Mouse (Mus musculus) heart, embryonic 15.5 days (tissue): ENCODE data around the gene Chpf. TPM values are rescaled to one million over a fixed set of nuclear protein-coding genes. Genes with fewer than 3 reads are reported as not detected.
A peak's percentile ranks its signal among the peaks of the same experiment; 100 is the strongest.

ENCODE experiments used
- ATAC-seq: fragments of 200-750 bp; cut with Nextera tagmentation; replicated peaks from 2 replicates; pipeline ENCODE4 v1.8.0; 2017; ENCODE audit warnings: low read depth, moderate TSS enrichment; ENCODE audit not compliant: insufficient number of reproducible peaks, insufficient read depth, low FRiP score
- H3K27ac ChIP-seq: fragments of 300-500 bp; sonication (generic); 2 replicates; pipeline ENCODE4 v1.5.1; 2015; ENCODE audit warnings: mild to moderate bottlenecking, inconsistent platforms
- H3K27me3 ChIP-seq: fragments of 300-500 bp; sonication (generic); 2 replicates; pipeline ENCODE4 v1.6.1; 2015; ENCODE audit warnings: inconsistent platforms
- H3K36me3 ChIP-seq: fragments of 300-500 bp; sonication (generic); 2 replicates; pipeline ENCODE4 v1.6.1; 2015; ENCODE audit warnings: mild to moderate bottlenecking, inconsistent platforms
- H3K4me1 ChIP-seq: fragments of 300-500 bp; sonication (generic); replicated peaks from 2 replicates; pipeline ENCODE4 v1.6.1; 2015; ENCODE audit warnings: inconsistent platforms
- H3K4me2 ChIP-seq: fragments of 300-500 bp; sonication (generic); 2 replicates; pipeline ENCODE4 v1.6.1; 2015; ENCODE audit warnings: inconsistent platforms, mild to moderate bottlenecking, moderate library complexity
- H3K4me3 ChIP-seq: fragments of 300-500 bp; sonication (generic); 2 replicates; pipeline ENCODE4 v1.5.1; 2015; ENCODE audit warnings: mild to moderate bottlenecking, inconsistent platforms
- H3K9ac ChIP-seq: fragments of 300-500 bp; sonication (generic); 2 replicates; pipeline ENCODE4 v1.6.1; 2015; ENCODE audit warnings: mild to moderate bottlenecking, inconsistent platforms
- H3K9me3 ChIP-seq: fragments of 300-500 bp; sonication (generic); replicated peaks from 2 replicates; pipeline ENCODE4 v1.6.1; 2016; ENCODE audit warnings: inconsistent platforms
- WGBS: fragments of 180-500 bp; shearing (Covaris S2); methylation state at CpG from one replicate; pipeline ENCODE4 v1.1.7; 2015; ENCODE audit warnings: mixed read lengths; 5-methylcytosine and 5-hydroxymethylcytosine counted together
- polyA plus RNA-seq: library from polyadenylated mRNA; unstranded; fragments of >200 nt; fragmentation: Nextera tagmentation; extraction: Ambion mirVana; gene quantifications from 2 replicates; pipeline ENCODE4 v1.2.1, GENCODE M21; 2015

Gene Chpf
- polyA plus RNA-seq: 23.9 and 36.6 TPM in 2 replicates

DNA sequence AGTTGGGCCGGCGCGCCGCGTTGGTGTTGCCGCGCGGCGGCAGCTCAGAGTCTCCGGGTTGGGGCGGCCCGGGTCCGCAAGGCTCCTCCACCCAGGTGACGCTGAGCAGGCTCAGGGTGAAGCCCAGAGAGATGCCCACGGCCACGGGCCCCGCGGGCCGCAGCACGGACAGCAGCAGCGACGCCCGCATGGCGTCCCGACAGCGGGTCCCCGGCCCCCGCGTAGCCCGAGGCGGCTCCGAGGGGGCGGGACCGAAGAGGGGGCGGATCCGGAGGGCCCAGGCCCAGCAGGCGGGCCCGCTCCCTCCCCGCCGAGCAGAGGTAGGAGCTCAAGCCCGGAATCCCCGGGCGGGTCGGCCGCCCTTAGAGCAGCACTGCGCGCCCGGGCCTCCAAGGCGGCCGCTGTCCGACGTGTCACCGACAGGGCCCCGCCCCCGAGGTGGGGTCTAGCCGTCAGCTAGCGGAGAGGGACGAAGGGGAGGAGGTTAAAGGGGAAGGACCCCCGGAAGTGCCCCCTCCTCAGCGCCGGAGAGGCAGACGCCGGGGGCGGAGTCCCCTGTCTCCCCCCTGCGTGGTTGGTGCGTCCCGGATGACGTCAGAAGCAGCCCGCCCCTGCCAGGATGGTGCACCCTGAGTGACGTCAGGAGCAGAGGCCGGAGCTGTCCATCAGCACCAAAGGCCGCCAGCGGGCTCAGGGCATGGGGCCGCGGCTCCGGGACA is at the start of gene Chpf, which contains the start of gene Tmem198:
Gene Chpf, minus strand, starts transcription at position 392 of the 719 bp plus-strand sequence.
Gene Tmem198, plus strand, starts transcription at position 617 of the 719 bp plus-strand sequence.
- H3K27ac ChIP-seq: peak within 1 kb of the TSS; percentile 92
- H3K4me2 ChIP-seq: peak within 1 kb of the TSS; percentile 91
- peak within 1 kb of the TSS; percentile 74 for H3K9ac ChIP-seq
- under 1% methylated on average over 53 of the region's 76 CpGs for WGBS
- peaks cover 20% of the 10 kb centered on the region for H3K36me3 ChIP-seq
- peaks cover 30% of the 10 kb centered on the region for H3K4me1 ChIP-seq
- peak within 1 kb of the TSS; percentile 85 for H3K4me3 ChIP-seq
- peaks cover 74% of the 10 kb centered on the region for H3K27me3 ChIP-seq
- no peaks in the 10 kb centered on the region for H3K9me3 ChIP-seq
- peak; percentile 90 for ATAC-seq

DNA sequence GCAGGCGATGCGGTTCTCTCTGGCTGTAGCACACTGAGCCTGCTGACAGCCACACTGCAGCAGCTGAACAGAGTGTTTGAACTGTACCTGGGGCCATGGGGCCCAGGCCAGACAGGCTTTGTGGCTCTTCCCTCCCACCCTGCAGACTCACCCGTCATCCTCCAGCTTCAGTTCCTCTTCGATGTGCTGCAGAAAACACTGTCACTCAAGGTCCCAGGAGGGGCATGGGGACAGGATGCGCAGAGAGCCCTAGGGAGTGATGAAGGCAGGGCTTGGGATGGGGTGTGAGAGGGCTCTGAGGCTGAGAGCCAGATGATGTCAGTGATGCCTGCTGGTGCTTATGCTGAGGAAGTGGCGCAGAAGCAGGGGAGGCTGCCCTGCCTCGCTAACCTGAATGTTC is 45.6 kb upstream of the Chpf start:
- 83% methylated on average over 7 of the region's 7 CpGs for WGBS
- H3K4me3 ChIP-seq: no peak overlapping the region
- no peak overlapping the region for H3K27ac ChIP-seq
- H3K4me2 ChIP-seq: no peak overlapping the region
- peaks cover 38% of the 10 kb centered on the region for H3K36me3 ChIP-seq
- H3K9ac ChIP-seq: no peak overlapping the region
- no peaks in the 10 kb centered on the region for H3K27me3 ChIP-seq
- no peaks in the 10 kb centered on the region for H3K9me3 ChIP-seq
- peaks cover 21% of the 10 kb centered on the region for H3K4me1 ChIP-seq
- no peak for ATAC-seq

DNA sequence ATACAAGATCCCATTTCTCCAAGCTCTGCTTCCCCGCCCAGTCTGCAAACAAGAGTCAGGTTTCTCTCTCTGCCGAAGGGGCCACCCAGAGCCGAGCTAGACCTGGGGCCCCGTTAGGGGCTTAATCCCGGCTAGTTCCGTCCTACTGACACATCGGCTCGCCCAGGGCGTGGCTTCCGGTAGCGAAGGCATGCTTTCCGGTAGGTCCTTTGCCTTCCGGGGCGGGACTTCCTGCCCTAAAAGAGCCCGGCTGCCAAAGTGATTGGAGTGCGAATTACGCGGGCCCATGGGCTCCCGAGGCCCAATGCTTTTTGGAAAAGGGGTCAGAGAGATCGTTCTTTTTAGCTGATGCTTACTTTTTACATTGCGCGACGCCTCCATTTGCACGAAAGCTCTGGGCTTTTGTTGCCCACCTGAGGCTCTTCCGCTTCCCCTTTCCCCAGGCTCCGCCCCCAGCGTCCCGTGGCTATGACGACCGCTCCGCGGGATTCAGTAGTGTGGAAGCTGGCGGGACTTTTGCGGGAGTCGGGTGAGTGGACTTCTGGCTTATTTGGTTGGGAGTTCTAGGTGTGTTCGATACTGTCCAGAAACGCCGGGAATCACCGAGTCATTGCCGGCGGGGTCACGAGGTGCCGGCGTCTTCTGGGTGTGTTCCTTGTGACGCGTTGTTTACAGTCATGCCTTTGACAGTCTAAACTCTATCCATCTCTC is 42.4 kb upstream of the Chpf start, which contains the start of gene Stk11ip:
Gene Stk11ip, plus strand, starts transcription at position 209 of the 711 bp plus-strand sequence.
- Histone ChIP-seq H3K4me2 (peak within 1 kb of the TSS; percentile 68), H3K9ac (peak within 1 kb of the TSS; percentile 42), H3K4me3 (peak within 1 kb of the TSS; percentile 62), H3K9me3 (no peaks in the 10 kb centered on the region), H3K27ac (peak within 1 kb of the TSS; percentile 98), H3K36me3 (peaks cover 11% of the 10 kb centered on the region; the same call in 1 of the 2 replicates), H3K27me3 (no peaks in the 10 kb centered on the region), H3K4me1 (peaks cover 39% of the 10 kb centered on the region)
- under 1% methylated on average over 46 of the region's 46 CpGs for WGBS
- peak; percentile 95 for ATAC-seq

DNA sequence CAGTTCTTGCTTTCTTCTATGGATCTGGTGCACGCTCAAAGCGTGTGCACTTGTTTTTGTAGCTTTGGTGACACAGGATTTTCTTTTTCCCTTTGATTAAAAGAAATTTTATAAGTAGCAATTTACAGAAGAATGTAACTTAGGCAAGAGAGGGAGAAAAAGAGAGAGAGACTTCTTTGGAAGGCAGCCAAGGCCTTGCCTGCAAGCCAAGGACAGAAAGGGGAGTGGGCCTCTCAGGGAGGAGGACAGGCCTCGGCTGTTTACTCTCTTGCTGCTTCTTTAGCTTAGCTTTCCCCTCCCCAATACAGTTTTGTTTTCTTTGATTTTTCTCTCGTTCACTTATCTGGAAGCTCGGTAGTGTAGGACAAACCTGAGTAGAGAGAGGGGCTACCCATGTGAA is 40.5 kb upstream of the Chpf start:
- Histone ChIP-seq H3K9me3 (no peaks in the 10 kb centered on the region), H3K4me3 (no peak overlapping the region), H3K4me1 (peaks cover 47% of the 10 kb centered on the region), H3K4me2 (no peak overlapping the region), H3K9ac (no peak overlapping the region), H3K27me3 (no peaks in the 10 kb centered on the region), H3K36me3 (no peaks in the 10 kb centered on the region), H3K27ac (peak overlapping the region; percentile 98)
- ATAC-seq: no peak
- 38% methylated on average over 5 of the region's 5 CpGs for WGBS

DNA sequence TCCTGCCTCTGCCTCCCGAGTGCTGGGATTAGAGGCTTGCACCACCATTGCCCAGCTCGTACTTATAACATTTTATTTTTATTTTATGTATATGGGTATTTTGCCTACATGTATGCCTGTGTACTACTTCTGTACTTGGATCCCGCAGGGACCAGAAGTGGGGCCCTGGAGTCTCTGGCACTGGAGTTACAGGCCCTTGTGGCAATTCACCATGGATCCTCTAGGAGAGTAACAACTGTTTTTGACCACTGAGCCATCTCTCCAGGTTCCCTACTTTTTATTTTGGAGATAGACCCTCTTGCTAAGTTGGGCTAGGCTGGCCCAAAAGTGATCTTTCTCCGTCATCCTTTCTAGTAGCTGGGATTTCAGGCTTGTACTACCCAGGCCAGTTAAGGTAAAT is 39.3 kb upstream of the Chpf start:
- H3K36me3 ChIP-seq: no peaks in the 10 kb centered on the region
- H3K4me1 ChIP-seq: peaks cover 47% of the 10 kb centered on the region
- peak overlapping the region; percentile 98; the same call in 1 of the 2 replicates for H3K27ac ChIP-seq
- no peak for ATAC-seq
- H3K9ac ChIP-seq: no peak overlapping the region
- H3K4me2 ChIP-seq: no peak overlapping the region
- H3K9me3 ChIP-seq: no peaks in the 10 kb centered on the region
- H3K4me3 ChIP-seq: no peak overlapping the region
- H3K27me3 ChIP-seq: no peaks in the 10 kb centered on the region
- 94% methylated on average over 4 of the region's 4 CpGs for WGBS

DNA sequence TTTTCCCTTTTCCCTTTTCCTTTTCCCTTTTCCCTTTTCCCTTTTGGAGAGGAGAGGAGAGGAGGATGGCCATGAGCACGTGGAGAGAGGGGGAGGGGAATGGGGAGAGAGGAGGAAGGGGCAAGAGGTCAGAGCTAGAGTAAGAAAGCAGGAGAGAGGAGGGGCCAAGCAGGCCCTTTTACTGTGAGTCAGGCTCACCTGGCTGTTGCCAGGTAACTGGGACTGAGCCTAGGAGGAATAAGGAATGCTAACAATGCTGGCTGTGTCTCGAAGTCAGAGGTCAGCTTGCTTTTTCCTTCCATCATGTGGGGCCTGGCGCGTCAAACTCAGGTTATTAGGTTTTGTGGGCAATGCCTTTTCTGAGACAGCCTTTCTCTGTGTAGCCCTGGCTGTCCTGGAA is 38.9 kb upstream of the Chpf start:
- Histone ChIP-seq H3K4me1 (peaks cover 50% of the 10 kb centered on the region), H3K4me2 (no peak overlapping the region), H3K27me3 (no peaks in the 10 kb centered on the region), H3K27ac (peak overlapping the region; percentile 37; the same call in 1 of the 2 replicates), H3K9ac (no peak overlapping the region), H3K4me3 (no peak overlapping the region), H3K36me3 (no peaks in the 10 kb centered on the region), H3K9me3 (no peaks in the 10 kb centered on the region)
- 67% methylated on average over 4 of the region's 4 CpGs for whole genome bisulfite sequencing
- no peak for ATAC-seq

DNA sequence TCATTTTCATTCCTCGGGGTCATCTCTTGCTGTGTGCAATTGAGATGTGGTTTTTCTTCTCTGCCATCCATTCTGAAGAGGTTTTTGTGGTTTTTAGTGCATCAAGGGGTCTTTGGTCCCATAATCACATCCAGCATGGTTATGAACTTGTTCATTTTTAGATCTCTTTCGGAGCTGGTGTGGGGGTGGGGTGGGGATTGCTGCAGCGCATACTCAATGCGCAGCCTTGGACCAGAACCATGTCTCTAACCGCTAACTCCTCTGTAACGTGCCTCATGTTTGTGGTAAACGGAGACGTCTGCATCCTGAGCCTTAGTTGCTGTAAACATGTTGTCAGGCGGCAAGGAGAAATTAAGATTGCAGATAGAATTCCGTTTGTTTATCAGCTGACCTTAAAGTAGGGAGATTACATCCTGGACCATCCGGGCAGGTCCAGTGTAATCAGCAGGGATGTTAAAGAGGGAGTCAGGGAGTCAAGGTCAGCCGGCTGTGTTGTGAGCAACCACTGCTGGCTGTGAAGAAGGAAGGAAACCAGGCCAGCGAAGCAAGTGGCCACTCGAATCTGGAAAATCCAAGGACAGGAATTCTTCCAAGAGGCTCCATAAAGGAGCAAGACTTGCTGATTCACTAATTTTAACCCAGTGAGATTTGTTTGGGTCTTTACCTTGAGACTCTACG is 37.7 kb upstream of the Chpf start:
- ATAC-seq: no peak
- peaks cover 47% of the 10 kb centered on the region for H3K4me1 ChIP-seq

DNA sequence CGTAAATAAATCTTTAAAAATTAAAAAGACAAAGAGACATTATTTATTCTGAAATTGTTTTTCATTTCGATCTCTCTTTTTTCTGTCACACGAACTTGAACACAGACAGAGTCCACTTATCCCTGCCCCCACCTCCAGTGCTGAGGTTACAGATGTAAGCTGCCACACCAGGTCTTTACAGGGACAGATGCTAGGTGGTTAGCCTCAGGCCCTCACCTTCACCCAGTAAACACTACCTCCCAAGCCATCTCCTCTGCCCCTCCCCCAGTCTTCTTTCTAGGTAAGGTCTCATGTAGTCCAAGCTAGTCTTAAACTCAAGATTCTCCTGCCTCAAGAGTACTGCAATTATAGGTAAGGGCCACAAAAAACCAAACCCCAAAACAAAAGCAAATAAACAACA is 33.4 kb upstream of the Chpf start:
- WGBS: 90% methylated on average over 3 of the region's 3 CpGs
- H3K4me1 ChIP-seq: peaks cover 57% of the 10 kb centered on the region
- H3K27me3 ChIP-seq: no peaks in the 10 kb centered on the region
- H3K9ac ChIP-seq: no peak overlapping the region
- H3K4me3 ChIP-seq: no peak overlapping the region
- no peaks in the 10 kb centered on the region for H3K36me3 ChIP-seq
- peak overlapping the region; percentile 94 for H3K27ac ChIP-seq
- H3K4me2 ChIP-seq: no peak overlapping the region
- no peaks in the 10 kb centered on the region for H3K9me3 ChIP-seq
- ATAC-seq: no peak

More for the DNA sequence above, 37.7 kb upstream of the Chpf start:
- Histone ChIP-seq H3K36me3 (no peaks in the 10 kb centered on the region), H3K4me2 (no peak overlapping the region), H3K9ac (no peak overlapping the region), H3K27me3 (no peaks in the 10 kb centered on the region), H3K27ac (peak overlapping the region; percentile 52), H3K9me3 (no peaks in the 10 kb centered on the region), H3K4me3 (no peak overlapping the region)
- 46% methylated on average over 15 of the region's 15 CpGs for WGBS

DNA sequence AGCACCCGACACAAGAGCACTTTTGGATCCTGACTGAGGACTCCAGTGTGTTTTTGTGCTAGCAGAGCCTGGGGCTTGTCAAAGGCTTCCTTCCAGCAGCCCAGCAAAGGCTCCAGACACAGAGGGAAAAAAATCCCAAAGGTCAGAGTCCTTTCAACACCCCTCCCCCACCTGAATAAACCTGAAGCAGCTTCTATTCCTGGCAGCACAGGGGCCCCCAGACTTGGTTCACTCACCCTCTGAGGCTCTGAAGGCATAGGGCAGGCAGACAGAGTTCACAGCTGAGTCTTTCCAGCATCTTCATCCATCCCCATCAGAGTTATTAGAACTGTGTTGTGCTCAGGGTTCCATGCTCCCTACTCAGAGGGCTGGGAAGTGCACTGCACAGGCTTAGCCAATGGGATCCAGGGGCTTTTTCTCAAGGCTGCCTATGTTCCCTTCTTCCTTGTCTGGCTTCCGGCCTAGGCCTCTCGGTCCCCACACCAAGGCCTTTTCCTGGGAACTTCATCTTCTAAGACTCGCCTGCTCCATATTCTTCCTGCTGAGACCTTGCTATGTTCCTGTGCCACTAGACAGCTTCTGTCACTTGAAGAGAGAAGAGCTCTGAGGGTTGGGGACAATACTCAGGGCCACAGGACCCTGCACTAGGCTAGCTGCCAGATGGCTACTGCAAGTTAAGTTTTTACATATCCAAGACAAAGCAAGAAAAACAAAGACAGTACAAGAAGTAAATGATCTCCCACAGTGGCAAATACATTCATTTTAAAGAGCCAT is 32.5 kb upstream of the Chpf start:
- Histone ChIP-seq H3K27ac (peak overlapping the region; percentile 94), H3K36me3 (no peaks in the 10 kb centered on the region), H3K9ac (no peak overlapping the region; the same call in 1 of the 2 replicates), H3K4me3 (no peak overlapping the region), H3K4me1 (peaks cover 59% of the 10 kb centered on the region), H3K4me2 (0 out of 2 replicates have a peak overlapping the region, but pooled peaks have one; percentile 5), H3K9me3 (no peaks in the 10 kb centered on the region), H3K27me3 (no peaks in the 10 kb centered on the region)
- ATAC-seq: peak; percentile 42; the same call in 1 of the 2 replicates
- 23% methylated on average over 4 of the region's 4 CpGs for WGBS

DNA sequence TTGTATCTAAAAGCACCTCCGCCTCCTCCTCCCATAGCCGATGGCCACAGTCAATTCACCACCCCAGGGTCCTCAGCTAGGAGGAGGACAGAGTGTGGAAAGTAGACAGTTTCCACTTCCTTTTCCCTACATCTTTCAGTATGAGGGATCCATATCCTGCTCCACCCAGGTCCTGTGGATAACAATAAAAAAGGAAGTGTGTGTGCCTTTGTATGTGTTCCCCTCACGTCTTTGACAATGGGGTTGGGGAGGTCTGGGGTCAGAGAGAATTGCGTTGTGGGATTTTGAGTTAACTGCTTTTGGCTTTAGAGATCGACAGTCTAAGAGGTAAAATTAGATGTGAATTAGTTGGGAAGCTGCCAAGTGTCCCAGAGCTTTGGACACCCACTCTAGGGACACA is 31.0 kb upstream of the Chpf start:
- H3K27me3 ChIP-seq: no peaks in the 10 kb centered on the region
- no peak overlapping the region for H3K9ac ChIP-seq
- H3K27ac ChIP-seq: peak overlapping the region; percentile 94
- H3K36me3 ChIP-seq: no peaks in the 10 kb centered on the region
- no peak overlapping the region for H3K4me3 ChIP-seq
- H3K9me3 ChIP-seq: no peaks in the 10 kb centered on the region
- WGBS: 43% methylated on average over 5 of the region's 5 CpGs
- ATAC-seq: no peak
- no peak overlapping the region for H3K4me2 ChIP-seq
- peaks cover 56% of the 10 kb centered on the region for H3K4me1 ChIP-seq
